Mouse (Mus musculus): ENCODE results near the gene Rab17. TPM values are rescaled to one million over a fixed set of nuclear protein-coding genes. Genes with fewer than 3 reads are reported as not detected.

Gene Rab17
- total and polyA plus RNA-seq, 3 experiments: not detected

DNA sequence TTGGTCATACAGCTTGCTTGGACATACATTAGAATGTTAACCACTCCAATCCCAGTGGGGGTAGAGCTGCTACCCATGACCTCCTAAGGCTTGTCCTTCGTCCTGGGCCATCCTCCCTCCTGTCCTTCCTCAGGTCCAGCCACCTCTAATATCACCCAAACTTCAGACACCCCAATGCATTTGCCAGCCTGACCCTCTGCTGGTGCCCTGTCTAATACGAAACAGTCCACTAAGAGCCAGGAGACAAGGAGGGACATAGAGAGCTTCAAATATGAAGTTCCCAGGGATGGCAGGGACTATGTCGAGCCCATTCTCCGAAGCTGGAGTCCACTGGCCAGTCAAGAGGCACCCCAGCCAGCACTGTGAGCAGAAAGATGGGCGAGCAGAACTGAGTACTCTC, 28.2 kb upstream of the Rab17 start:
- H3K4me3 ChIP-seq (ENCODE audit: control insufficient read depth in 1 of 2, insufficient read depth in 1 of 2, low read depth in 2 of 2, low read length in 2 of 2): no peak overlapping the region
- H3K27me3 ChIP-seq (ENCODE audit: control insufficient read depth in 1 of 2, insufficient read depth in 2 of 2, low read length in 2 of 2): no peaks in the 10 kb centered on the region; a peak in 1 of 4 replicates
- no peak overlapping the region for H3K27ac ChIP-seq (ENCODE audit: control insufficient read depth, low read depth, low read length)
- no peak for TF ChIP-seq POLR2AphosphoS2 (IDR thresholded peaks at IDR 0.05; ENCODE audit: low read length)
- TF ChIP-seq SIN3A (IDR thresholded peaks at IDR 0.05; ENCODE audit: low read length): no peak
- no peak for TF ChIP-seq MYC (IDR thresholded peaks at IDR 0.05; ENCODE audit: low read depth, low read length)
- TF ChIP-seq ELF1 (IDR thresholded peaks at IDR 0.05; ENCODE audit: low read depth, low read length): no peak
- TF ChIP-seq ZMIZ1 (IDR thresholded peaks at IDR 0.05; ENCODE audit: low read depth, low read length): no peak
- no peak for TF ChIP-seq TAL1 (IDR thresholded peaks at IDR 0.05; ENCODE audit: low read length)
- TF ChIP-seq NELFE (IDR thresholded peaks at IDR 0.05; ENCODE audit: low read depth, low read length): no peak
- TF ChIP-seq UBTF (IDR thresholded peaks at IDR 0.05; ENCODE audit: borderline replicate concordance, insufficient read depth, low read depth, low read length): no peak
- TF ChIP-seq MYB (IDR thresholded peaks at IDR 0.05; ENCODE audit: low read depth, low read length): no peak
- no peak for TF ChIP-seq POLR2A (IDR thresholded peaks at IDR 0.05; ENCODE audit: control insufficient read depth in 1 of 2, insufficient read depth in 1 of 2, low read depth in 1 of 2, low read length in 2 of 2, poor library complexity in 1 of 2)
- no peak for TF ChIP-seq ETS1 (IDR thresholded peaks at IDR 0.05; ENCODE audit: low read depth, low read length)
- no peak for TF ChIP-seq TBP (IDR thresholded peaks at IDR 0.05; ENCODE audit: low read depth, low read length)
- TF ChIP-seq HCFC1 (IDR thresholded peaks at IDR 0.05; ENCODE audit: low read depth, low read length): no peak
- TF ChIP-seq E2F4 (IDR thresholded peaks at IDR 0.05; ENCODE audit: borderline replicate concordance, low read depth, low read length): no peak
- no peak for TF ChIP-seq NRF1 (IDR thresholded peaks at IDR 0.05; ENCODE audit: insufficient read depth, low read depth, low read length, poor library complexity, severe bottlenecking)
- TF ChIP-seq MAZ (IDR thresholded peaks at IDR 0.05; ENCODE audit: low read depth, low read length): no peak
- no peak for TF ChIP-seq USF2 (IDR thresholded peaks at IDR 0.05; ENCODE audit: borderline replicate concordance in 1 of 2, insufficient read depth in 1 of 2, low read depth in 1 of 2, low read length in 2 of 2)
- no peaks in the 10 kb centered on the region for H3K4me1 ChIP-seq (ENCODE audit: control insufficient read depth in 1 of 2, insufficient read depth in 2 of 2, low read length in 2 of 2)
- H3K9ac ChIP-seq (ENCODE audit: control insufficient read depth, low read depth, low read length, poor library complexity, severe bottlenecking): no peak overlapping the region
- H3K9me3 ChIP-seq (replicated peaks; ENCODE audit: insufficient read depth, low read length): no peaks in the 10 kb centered on the region
- DNase-seq (ENCODE audit: low read depth, low spot score): no peak
- no peaks in the 10 kb centered on the region for H3K36me3 ChIP-seq (ENCODE audit: control insufficient read depth in 1 of 2, insufficient read depth in 2 of 2, low read length in 2 of 2)
- no peaks in the 10 kb centered on the region for H3K79me2 ChIP-seq (ENCODE audit: control insufficient read depth, insufficient read depth, low read length, poor library complexity)

DNA sequence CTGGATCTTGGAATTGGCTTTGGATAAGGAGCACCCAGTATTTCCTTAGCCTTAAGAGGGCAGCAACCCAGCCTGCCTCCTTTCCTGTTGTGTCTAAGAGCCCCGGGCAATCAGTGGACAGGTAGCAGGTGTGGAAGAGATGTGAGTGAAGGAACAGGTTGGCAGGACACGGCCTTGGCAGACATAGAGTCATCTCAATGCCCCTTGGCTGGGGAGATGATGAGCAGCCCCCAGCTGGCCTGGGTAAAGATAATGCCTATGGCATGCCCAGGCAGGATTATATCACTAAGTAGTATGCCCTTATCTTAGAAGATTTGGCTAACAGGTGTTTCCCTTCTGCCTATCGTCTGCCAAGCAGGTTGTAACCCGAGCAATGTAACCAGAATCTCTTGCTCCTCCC, 27.7 kb upstream of the Rab17 start:
- no peak for TF ChIP-seq EP300 (IDR thresholded peaks at IDR 0.05; ENCODE audit: low read depth in 1 of 2, low read length in 2 of 2)
- TF ChIP-seq MAX (IDR thresholded peaks at IDR 0.05; ENCODE audit: low read length): no peak
- TF ChIP-seq UBTF (IDR thresholded peaks at IDR 0.05; ENCODE audit: borderline replicate concordance, insufficient read depth, low read depth, low read length): no peak
- no peak for TF ChIP-seq USF1 (IDR thresholded peaks at IDR 0.05; ENCODE audit: low read depth, low read length)
- TF ChIP-seq CHD1 (IDR thresholded peaks at IDR 0.05; ENCODE audit: low read depth, low read length): no peak
- no peak for TF ChIP-seq KAT2A (conservative IDR thresholded peaks at IDR 0.05; ENCODE audit: low read depth, low read length)
- no peak for TF ChIP-seq POLR2AphosphoS2 (IDR thresholded peaks at IDR 0.05; ENCODE audit: low read length)
- no peak for TF ChIP-seq USF2 (IDR thresholded peaks at IDR 0.05; ENCODE audit: borderline replicate concordance in 1 of 2, insufficient read depth in 1 of 2, low read depth in 1 of 2, low read length in 2 of 2)
- TF ChIP-seq POLR2A (IDR thresholded peaks at IDR 0.05; ENCODE audit: control insufficient read depth in 1 of 2, insufficient read depth in 1 of 2, low read depth in 1 of 2, low read length in 2 of 2, poor library complexity in 1 of 2): no peak
- no peak for TF ChIP-seq TBP (IDR thresholded peaks at IDR 0.05; ENCODE audit: low read depth, low read length)
- no peak for TF ChIP-seq JUND (IDR thresholded peaks at IDR 0.05; ENCODE audit: low read depth, low read length)
- TF ChIP-seq NELFE (IDR thresholded peaks at IDR 0.05; ENCODE audit: low read depth, low read length): no peak
- TF ChIP-seq GABPA (IDR thresholded peaks at IDR 0.05; ENCODE audit: low read depth, low read length): no peak
- DNase-seq (ENCODE audit: low read depth, low spot score): no peak
- H3K27ac ChIP-seq (ENCODE audit: control insufficient read depth, low read depth, low read length): no peak overlapping the region
- no peaks in the 10 kb centered on the region for H3K4me1 ChIP-seq (ENCODE audit: control insufficient read depth in 1 of 2, insufficient read depth in 2 of 2, low read length in 2 of 2)
- H3K79me2 ChIP-seq (ENCODE audit: control insufficient read depth, insufficient read depth, low read length, poor library complexity): no peaks in the 10 kb centered on the region
- H3K9me3 ChIP-seq (replicated peaks; ENCODE audit: insufficient read depth, low read length): no peaks in the 10 kb centered on the region
- H3K27me3 ChIP-seq (ENCODE audit: control insufficient read depth in 1 of 2, insufficient read depth in 2 of 2, low read length in 2 of 2): no peaks in the 10 kb centered on the region; a peak in 1 of 4 replicates
- H3K9ac ChIP-seq (ENCODE audit: control insufficient read depth, low read depth, low read length, poor library complexity, severe bottlenecking): no peak overlapping the region
- H3K36me3 ChIP-seq (ENCODE audit: control insufficient read depth in 1 of 2, insufficient read depth in 2 of 2, low read length in 2 of 2): no peaks in the 10 kb centered on the region
- H3K4me3 ChIP-seq (ENCODE audit: control insufficient read depth in 1 of 2, insufficient read depth in 1 of 2, low read depth in 2 of 2, low read length in 2 of 2): no peak overlapping the region

Measured in MEL (cell line).